Mouse (Mus musculus): ENCODE data around the gene Spock1.

- no peak for TF ChIP-seq CTCF (IDR thresholded peaks at IDR 0.05; ENCODE audit: low read depth)
- no peak for TF ChIP-seq EP300 (optimal IDR thresholded peaks at IDR 0.05)
Observed at GRCm38 (mm10) chr13:57671919-57672318, 236.2 kb downstream of the Spock1 start.

Measured in stomach, postnatal 0 days (tissue).